Mouse (Mus musculus) lung, adult 2 months (tissue): ENCODE measurements at regions not wholly inside any gene's neighbourhood (a gene's known extent, or its start where the extent isn't known, plus 50 kb on each side); places are given as distances from the start of the nearest gene placed in this dataset.
A peak's percentile ranks its signal among the peaks of the same experiment; 100 is the strongest.

Experiments used
- DNase-seq: peaks from one replicate; pipeline ENCODE4 v3.0.0; 2022
- H3K4me1 ChIP-seq: fragments of 200-500 bp; 2 replicates; pipeline ENCODE4 v1.6.1; 2011; ENCODE audit warnings: low read length; ENCODE audit not compliant: control insufficient read depth, insufficient read depth
- H3K4me3 ChIP-seq: fragments of 200-500 bp; replicated peaks from 2 replicates; pipeline ENCODE3; 2011; ENCODE audit warnings: low read depth, mild to moderate bottlenecking, control low read depth, low read length; ENCODE audit errors: extremely low read depth
- CTCF ChIP-seq: fragments of 200-500 bp; IDR thresholded peaks from 2 replicates; pipeline ENCODE4 v1.5.1; 2011; ENCODE audit warnings: mild to moderate bottlenecking, low read length, control low read depth; ENCODE audit not compliant: insufficient read depth
- POLR2A ChIP-seq: fragments of 200-500 bp; IDR thresholded peaks from 2 replicates; pipeline ENCODE4 v1.6.1; 2011; ENCODE audit warnings: low read depth, mild to moderate bottlenecking, control low read depth, low read length, borderline replicate concordance; ENCODE audit errors: extremely low read depth
- WGBS: fragments of 180-500 bp; shearing (Covaris S2); methylation state at CpG from one replicate; pipeline ENCODE4 v1.1.7; 2018; 5-methylcytosine and 5-hydroxymethylcytosine counted together

GRCm38 (mm10) chr5:82472146-82472545 is 882.8 kb downstream of the Tecrl start:
- TF ChIP-seq CTCF (no peak), POLR2A (no peak)
- Histone ChIP-seq H3K4me1 (no peaks in the 10 kb centered on the region), H3K4me3 (no peak overlapping the region)
- no peak for DNase-seq
- 68% methylated on average over 2 of the region's 2 CpGs for WGBS

- no peaks in the 10 kb centered on the region for H3K4me1 ChIP-seq
- no peak for DNase-seq
- TF ChIP-seq POLR2A (no peak), CTCF (no peak)
- WGBS = 90% methylated on average over 2 of the region's 2 CpGs
- no peak overlapping the region for H3K4me3 ChIP-seq
These were observed 890.7 kb downstream of the Tecrl start for GRCm38 (mm10) chr5:82464272-82464671.

- Histone ChIP-seq H3K4me1 (no peaks in the 10 kb centered on the region), H3K4me3 (no peak overlapping the region)
- no peak for DNase-seq
- WGBS = 69% methylated on average over 4 of the region's 4 CpGs
- TF ChIP-seq CTCF = no peak
- TF ChIP-seq POLR2A = no peak
These were observed 913.7 kb downstream of the Tecrl start for GRCm38 (mm10) chr5:82441288-82441687.

GRCm38 (mm10) chr5:82440126-82440525 is 914.9 kb downstream of the Tecrl start:
- H3K4me3 ChIP-seq = no peak overlapping the region
- TF ChIP-seq POLR2A = no peak
- no peak for TF ChIP-seq CTCF
- 66% methylated on average over 2 of the region's 2 CpGs for WGBS

GRCm38 (mm10) chr5:82420396-82420795 is 934.6 kb downstream of the Tecrl start:
- H3K4me3 ChIP-seq = no peak overlapping the region
- TF ChIP-seq POLR2A (no peak), CTCF (no peak)
- H3K4me1 ChIP-seq = no peaks in the 10 kb centered on the region
- DNase-seq = no peak

More at GRCm38 (mm10) chr5:82440126-82440525, 914.9 kb downstream of the Tecrl start:
- DNase-seq = no peak
- no peaks in the 10 kb centered on the region for H3K4me1 ChIP-seq

GRCm38 (mm10) chr5:82396632-82397234 is 958.3 kb downstream of the Tecrl start:
- Histone ChIP-seq H3K4me1 (no peaks in the 10 kb centered on the region), H3K4me3 (no peak overlapping the region)
- DNase-seq = no peak
- WGBS = 60% methylated on average over 5 of the region's 5 CpGs
- no peak for TF ChIP-seq POLR2A
- no peak for TF ChIP-seq CTCF

- Histone ChIP-seq H3K4me3 (no peak overlapping the region), H3K4me1 (no peaks in the 10 kb centered on the region)
- TF ChIP-seq POLR2A (no peak), CTCF (no peak)
- 52% methylated on average over 3 of the region's 3 CpGs for WGBS
- no peak for DNase-seq
These were observed 993.4 kb downstream of the Tecrl start for GRCm38 (mm10) chr5:82361624-82362023.

- 66% methylated on average over 5 of the region's 5 CpGs for WGBS
- Histone ChIP-seq H3K4me1 (no peaks in the 10 kb centered on the region), H3K4me3 (no peak overlapping the region)
- DNase-seq = no peak
- TF ChIP-seq POLR2A (no peak), CTCF (no peak)
These were observed 998.7 kb downstream of the Tecrl start for GRCm38 (mm10) chr5:82356336-82356735.

- Histone ChIP-seq H3K4me3 (no peak overlapping the region), H3K4me1 (no peaks in the 10 kb centered on the region)
- 73% methylated on average over 2 of the region's 2 CpGs for WGBS
- DNase-seq = no peak
- TF ChIP-seq POLR2A (no peak), CTCF (no peak)
These were observed 1003.9 kb downstream of the Tecrl start for GRCm38 (mm10) chr5:82351089-82351488.

- Histone ChIP-seq H3K4me1 (no peaks in the 10 kb centered on the region), H3K4me3 (no peak overlapping the region)
- TF ChIP-seq CTCF (0 out of 2 replicates have a peak, but pooled peaks have one; percentile 27), POLR2A (no peak)
- no peak for DNase-seq
- WGBS = 7% methylated on average over 7 of the region's 7 CpGs
These were observed 1008.3 kb downstream of the Tecrl start for GRCm38 (mm10) chr5:82346672-82347071.
